Mouse (Mus musculus): ENCODE measurements around the gene Qdpr.

The Qdpr gene

DNA sequence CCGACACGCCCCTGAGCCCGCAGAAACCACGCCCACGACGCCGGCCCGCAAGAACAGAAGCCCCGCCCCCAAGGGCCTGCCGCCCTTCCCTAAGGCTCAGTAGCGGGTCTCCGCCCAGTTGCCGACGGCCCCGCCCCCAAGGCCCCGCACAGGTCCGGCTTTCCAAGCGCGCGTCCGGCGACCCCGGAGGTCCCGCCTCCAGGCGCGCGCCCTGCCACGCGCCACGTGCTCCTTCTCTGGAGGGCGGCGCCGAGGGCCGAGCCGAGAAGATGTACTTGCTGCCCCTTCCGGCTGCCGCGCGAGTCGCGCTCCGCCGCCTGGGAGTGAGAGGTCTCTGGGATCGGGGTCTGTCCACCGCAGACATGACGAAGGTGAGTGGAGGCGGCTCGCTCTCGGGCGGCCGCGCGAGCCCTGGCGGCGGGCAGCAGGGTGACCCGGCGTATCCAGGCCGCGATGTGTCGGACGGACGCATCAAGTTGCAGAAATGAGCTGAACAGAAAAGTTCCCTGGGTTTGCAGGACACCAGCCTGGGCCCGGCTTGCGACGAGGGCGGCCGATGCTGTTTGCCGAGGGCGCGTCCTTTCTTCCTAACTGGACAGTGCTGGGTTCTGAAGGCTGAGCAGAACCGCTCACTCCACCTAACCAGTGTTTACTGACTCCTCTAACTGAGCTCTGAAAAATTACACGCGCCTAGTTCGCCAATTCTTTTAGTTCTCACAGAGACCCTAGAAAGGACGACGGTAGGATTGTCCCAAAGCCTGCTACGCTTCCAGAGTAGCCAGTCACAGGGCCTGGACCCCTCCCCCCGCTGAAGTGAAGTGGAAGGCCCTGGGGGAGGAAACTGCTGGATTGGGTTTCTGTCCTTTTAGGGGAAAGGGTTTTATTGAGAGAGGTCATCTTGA lies 43.4 kb upstream of the Qdpr start, which contains the start of gene Lap3:
Gene Lap3 (plus strand): TSS at position 184 of the 902 bp plus-strand sequence.
- Histone ChIP-seq H3K4me1 (replicated peaks; ENCODE audit: low read depth, low read length) (peaks cover 59% of the 10 kb centered on the region), H3K36me3 (ENCODE audit: insufficient read depth, low read length) (peaks cover 40% of the 10 kb centered on the region), H3K27me3 (ENCODE audit: insufficient read depth, low read length) (peaks cover 4% of the 10 kb centered on the region; the same call in 1 of the 2 replicates), H3K4me3 (replicated peaks; ENCODE audit: low read length) (peak within 1 kb of the TSS; percentile 98), H3K9me3 (ENCODE audit: low read length) (no peaks in the 10 kb centered on the region)
- TF ChIP-seq POU5F1 (IDR thresholded peaks at IDR 0.05; ENCODE audit: borderline replicate concordance, low read length) (no peak), CTCF (conservative IDR thresholded peaks at IDR 0.05; ENCODE audit: low read length) (no peak)

DNA sequence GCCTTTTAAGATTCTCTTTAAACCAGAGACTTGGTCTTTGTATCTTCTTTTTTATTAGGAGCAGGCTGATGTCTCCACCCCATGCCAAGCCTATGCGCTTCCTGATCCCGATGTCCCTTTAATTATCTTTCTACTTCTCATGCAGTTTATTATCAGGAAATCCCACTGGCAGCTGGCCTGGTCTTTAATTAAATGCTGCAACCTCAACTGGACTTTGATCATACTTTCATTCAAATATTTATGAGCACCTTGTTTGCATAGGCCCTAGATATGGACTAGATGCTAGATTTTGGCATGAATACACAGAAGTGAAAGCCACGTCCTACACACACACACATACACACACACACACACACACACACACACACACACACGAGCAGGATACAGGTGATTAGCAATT lies 41.7 kb upstream of the Qdpr start:
- Histone ChIP-seq H3K36me3 (ENCODE audit: insufficient read depth, low read length) (peaks cover 24% of the 10 kb centered on the region), H3K4me1 (replicated peaks; ENCODE audit: low read depth, low read length) (peaks cover 42% of the 10 kb centered on the region), H3K9me3 (ENCODE audit: low read length) (no peaks in the 10 kb centered on the region), H3K4me3 (replicated peaks; ENCODE audit: low read length) (no peak overlapping the region), H3K27me3 (ENCODE audit: insufficient read depth, low read length) (peaks cover 9% of the 10 kb centered on the region; the same call in 1 of the 2 replicates)
- TF ChIP-seq CTCF (conservative IDR thresholded peaks at IDR 0.05; ENCODE audit: low read length), result no peak
- TF ChIP-seq POU5F1 (IDR thresholded peaks at IDR 0.05; ENCODE audit: borderline replicate concordance, low read length), result no peak
- TF ChIP-seq NANOG (IDR thresholded peaks at IDR 0.05; ENCODE audit: borderline replicate concordance, low read length), result no peak

DNA sequence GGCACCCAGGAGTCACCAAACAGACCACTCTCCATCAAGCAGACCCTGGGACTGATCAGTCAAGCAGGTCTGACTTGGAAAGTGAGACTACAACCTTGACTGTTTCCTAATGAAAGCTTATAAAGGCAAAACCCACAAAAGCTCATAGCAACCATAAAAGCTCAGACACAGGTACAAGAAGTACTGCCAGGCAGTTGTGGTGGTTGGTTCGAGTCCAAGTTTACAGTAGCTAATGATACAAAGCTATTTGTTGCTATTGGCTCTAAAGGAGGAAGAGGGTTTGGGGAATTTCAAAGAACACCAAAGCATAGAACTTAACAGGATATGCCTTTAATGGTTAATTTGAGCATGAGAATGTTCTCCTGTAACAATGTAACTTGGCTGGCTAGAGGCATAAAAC lies 33.6 kb upstream of the Qdpr start:
- Histone ChIP-seq H3K4me3 (replicated peaks; ENCODE audit: low read length) (no peak overlapping the region), H3K9me3 (ENCODE audit: low read length) (no peaks in the 10 kb centered on the region), H3K27me3 (ENCODE audit: insufficient read depth, low read length) (peaks cover 17% of the 10 kb centered on the region; the same call in 1 of the 2 replicates), H3K36me3 (ENCODE audit: insufficient read depth, low read length) (no peaks in the 10 kb centered on the region), H3K4me1 (replicated peaks; ENCODE audit: low read depth, low read length) (no peaks in the 10 kb centered on the region)
- no peak for TF ChIP-seq NANOG (IDR thresholded peaks at IDR 0.05; ENCODE audit: borderline replicate concordance, low read length)
- TF ChIP-seq CTCF (conservative IDR thresholded peaks at IDR 0.05; ENCODE audit: low read length), result no peak
- TF ChIP-seq POU5F1 (IDR thresholded peaks at IDR 0.05; ENCODE audit: borderline replicate concordance, low read length), result no peak

DNA sequence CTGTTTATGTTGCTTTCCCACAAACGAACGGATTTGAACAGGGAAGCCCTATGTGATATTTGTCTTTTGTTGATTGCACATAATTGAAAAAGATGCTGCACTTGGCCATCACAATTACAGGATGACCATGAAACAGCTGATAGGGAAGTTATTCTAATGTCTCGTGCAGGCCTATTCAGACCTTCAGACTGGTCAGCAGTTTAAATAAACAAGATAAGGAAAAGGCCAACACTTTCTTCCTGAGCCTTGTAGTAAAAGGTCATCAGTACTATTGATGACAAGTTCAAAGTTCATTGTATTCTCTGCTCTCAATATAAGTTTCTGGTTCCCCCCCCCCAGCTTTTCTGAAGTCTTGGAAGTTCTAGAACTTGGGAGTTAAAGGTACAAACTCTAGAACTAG lies 32.6 kb upstream of the Qdpr start:
- no peaks in the 10 kb centered on the region for H3K4me1 ChIP-seq (replicated peaks; ENCODE audit: low read depth, low read length)
- TF ChIP-seq NANOG (IDR thresholded peaks at IDR 0.05; ENCODE audit: borderline replicate concordance, low read length), result no peak
- no peak for TF ChIP-seq POU5F1 (IDR thresholded peaks at IDR 0.05; ENCODE audit: borderline replicate concordance, low read length)
- no peak for TF ChIP-seq CTCF (conservative IDR thresholded peaks at IDR 0.05; ENCODE audit: low read length)
- no peaks in the 10 kb centered on the region for H3K9me3 ChIP-seq (ENCODE audit: low read length)
- no peaks in the 10 kb centered on the region for H3K36me3 ChIP-seq (ENCODE audit: insufficient read depth, low read length)
- no peak overlapping the region for H3K4me3 ChIP-seq (replicated peaks; ENCODE audit: low read length)
- peaks cover 16% of the 10 kb centered on the region; the same call in 1 of the 2 replicates for H3K27me3 ChIP-seq (ENCODE audit: insufficient read depth, low read length)

DNA sequence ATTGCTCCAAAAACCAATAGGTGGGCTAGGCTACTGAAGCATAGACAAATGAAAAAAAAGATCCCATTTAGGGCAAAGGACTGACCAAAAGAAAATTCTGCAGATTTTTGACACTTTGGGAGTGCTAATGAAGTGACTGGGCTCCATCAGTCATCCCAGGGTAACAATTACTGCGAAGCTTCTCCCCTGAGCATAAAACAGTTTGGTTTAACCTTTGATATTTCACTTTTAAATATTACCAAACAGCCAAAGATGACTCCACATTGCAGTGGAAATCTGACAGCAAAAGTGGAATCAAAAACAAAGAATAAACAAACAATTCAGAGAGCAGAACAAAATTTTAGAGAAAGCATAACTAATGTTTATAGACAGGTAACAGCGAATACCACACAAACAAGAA lies 31.1 kb upstream of the Qdpr start:
- Histone ChIP-seq H3K9me3 (ENCODE audit: low read length) (no peaks in the 10 kb centered on the region), H3K27me3 (ENCODE audit: insufficient read depth, low read length) (0 out of 2 replicates have a peak, but pooled peaks cover 10% of the 10 kb centered on the region), H3K36me3 (ENCODE audit: insufficient read depth, low read length) (no peaks in the 10 kb centered on the region), H3K4me1 (replicated peaks; ENCODE audit: low read depth, low read length) (no peaks in the 10 kb centered on the region), H3K4me3 (replicated peaks; ENCODE audit: low read length) (no peak overlapping the region)
- TF ChIP-seq NANOG (IDR thresholded peaks at IDR 0.05; ENCODE audit: borderline replicate concordance, low read length) (no peak), CTCF (conservative IDR thresholded peaks at IDR 0.05; ENCODE audit: low read length) (no peak), POU5F1 (IDR thresholded peaks at IDR 0.05; ENCODE audit: borderline replicate concordance, low read length) (no peak)

DNA sequence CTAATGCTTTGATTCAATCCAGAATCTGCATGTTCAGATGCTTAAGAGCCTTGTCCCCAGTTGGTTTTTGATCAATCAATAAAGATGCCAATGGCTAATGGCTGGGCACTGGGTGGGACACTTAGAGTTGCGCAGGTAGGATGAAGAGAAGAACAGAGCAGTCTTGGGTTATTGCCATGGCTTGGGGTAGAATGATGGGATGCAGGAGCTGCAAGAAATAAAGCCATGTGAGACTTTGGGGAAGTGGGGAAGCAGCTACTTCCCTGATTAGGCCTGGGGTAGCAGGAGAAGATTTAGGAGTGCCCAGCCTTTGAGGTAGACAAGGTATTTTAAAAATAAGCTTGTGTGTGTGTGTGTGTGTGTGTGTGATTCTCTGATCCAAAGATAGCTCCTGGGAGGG lies 30.0 kb upstream of the Qdpr start:
- H3K4me1 ChIP-seq (replicated peaks; ENCODE audit: low read depth, low read length), result no peaks in the 10 kb centered on the region
- H3K36me3 ChIP-seq (ENCODE audit: insufficient read depth, low read length), result no peaks in the 10 kb centered on the region
- no peaks in the 10 kb centered on the region for H3K9me3 ChIP-seq (ENCODE audit: low read length)
- 0 out of 2 replicates have a peak, but pooled peaks cover 8% of the 10 kb centered on the region for H3K27me3 ChIP-seq (ENCODE audit: insufficient read depth, low read length)
- no peak overlapping the region for H3K4me3 ChIP-seq (replicated peaks; ENCODE audit: low read length)
- TF ChIP-seq POU5F1 (IDR thresholded peaks at IDR 0.05; ENCODE audit: borderline replicate concordance, low read length) (no peak), NANOG (IDR thresholded peaks at IDR 0.05; ENCODE audit: borderline replicate concordance, low read length) (no peak), CTCF (conservative IDR thresholded peaks at IDR 0.05; ENCODE audit: low read length) (no peak)

DNA sequence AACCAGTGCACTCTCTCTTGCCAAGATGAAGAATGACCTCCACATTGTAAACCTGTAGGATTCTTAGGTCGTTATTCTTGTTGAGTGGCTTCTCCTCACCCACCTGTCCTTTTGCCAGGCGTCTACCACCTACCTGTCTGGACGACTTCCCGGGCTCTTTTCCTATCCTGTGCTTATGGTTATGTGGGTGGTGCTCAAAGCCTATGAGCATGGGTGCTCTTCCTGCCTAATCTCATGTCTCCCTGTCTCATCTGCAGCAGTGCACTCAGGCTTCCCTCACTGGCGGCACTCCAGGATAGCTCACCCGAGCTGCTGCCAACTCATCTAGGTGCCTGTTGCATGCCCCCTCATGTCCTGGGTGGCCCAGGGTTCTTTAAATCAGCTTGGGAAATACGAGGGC lies 27.6 kb upstream of the Qdpr start:
- H3K9me3 ChIP-seq (ENCODE audit: low read length), result no peaks in the 10 kb centered on the region
- H3K4me3 ChIP-seq (replicated peaks; ENCODE audit: low read length), result no peak overlapping the region
- no peaks in the 10 kb centered on the region for H3K36me3 ChIP-seq (ENCODE audit: insufficient read depth, low read length)
- TF ChIP-seq CTCF (conservative IDR thresholded peaks at IDR 0.05; ENCODE audit: low read length) (no peak), NANOG (IDR thresholded peaks at IDR 0.05; ENCODE audit: borderline replicate concordance, low read length) (no peak), POU5F1 (IDR thresholded peaks at IDR 0.05; ENCODE audit: borderline replicate concordance, low read length) (no peak)
- H3K27me3 ChIP-seq (ENCODE audit: insufficient read depth, low read length), result peaks cover 7% of the 10 kb centered on the region; the same call in 1 of the 2 replicates
- H3K4me1 ChIP-seq (replicated peaks; ENCODE audit: low read depth, low read length), result no peaks in the 10 kb centered on the region

DNA sequence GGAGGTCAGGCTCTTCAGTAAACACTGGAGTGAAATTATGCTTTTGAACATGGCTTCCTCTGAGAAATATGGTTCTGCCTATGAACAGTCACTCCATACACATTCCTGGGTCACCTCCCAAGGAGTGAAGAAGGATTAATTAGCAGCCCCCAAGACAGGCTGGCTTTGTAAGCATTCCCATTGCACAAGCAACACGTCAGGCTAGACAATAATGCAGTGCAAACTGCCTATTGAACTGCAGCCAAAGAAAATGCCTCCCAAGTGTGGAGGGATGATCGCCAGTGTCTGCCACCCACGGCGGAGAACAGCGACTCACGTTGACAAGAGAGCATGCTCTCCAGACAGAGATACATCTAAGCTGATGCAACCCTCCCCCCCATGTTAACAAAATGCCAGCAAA lies 26.3 kb upstream of the Qdpr start:
- Histone ChIP-seq H3K9me3 (ENCODE audit: low read length) (no peaks in the 10 kb centered on the region), H3K4me3 (replicated peaks; ENCODE audit: low read length) (no peak overlapping the region), H3K36me3 (ENCODE audit: insufficient read depth, low read length) (no peaks in the 10 kb centered on the region), H3K4me1 (replicated peaks; ENCODE audit: low read depth, low read length) (no peaks in the 10 kb centered on the region), H3K27me3 (ENCODE audit: insufficient read depth, low read length) (peaks cover 10% of the 10 kb centered on the region)
- TF ChIP-seq CTCF (conservative IDR thresholded peaks at IDR 0.05; ENCODE audit: low read length), result no peak
- no peak for TF ChIP-seq NANOG (IDR thresholded peaks at IDR 0.05; ENCODE audit: borderline replicate concordance, low read length)
- TF ChIP-seq POU5F1 (IDR thresholded peaks at IDR 0.05; ENCODE audit: borderline replicate concordance, low read length), result no peak

Data from E14TG2a.4 (cell line).